Mouse (Mus musculus): ENCODE results near the gene Ahdc1.

- TF ChIP-seq MAX (IDR thresholded peaks at IDR 0.05; ENCODE audit: low read depth) (no peak), POLR2AphosphoS2 (IDR thresholded peaks at IDR 0.05; ENCODE audit: insufficient read length, low read depth) (peak; percentile 25), POLR2A (IDR thresholded peaks at IDR 0.05; ENCODE audit: insufficient read length, low read depth) (peak; percentile 35), MYOD1 (IDR thresholded peaks at IDR 0.05; ENCODE audit: control insufficient read depth in 1 of 3, insufficient read length in 2 of 3, low read depth in 2 of 3) (peak in 2 of 3 experiments; percentile 73 to 78)
Observed at GRCm38 (mm10) chr4:133057389-133058122, 46.5 kb downstream of the Ahdc1 start.

Data from myocyte (in vitro differentiated cells).